Mouse (Mus musculus): ENCODE results near the gene Anxa11.
"Not testable (repeated sequence)": the region's sequence is repeated elsewhere in the genome, so short reads cannot be mapped to it uniquely, and the experiment has no call there.

Anxa11 gene

DNA sequence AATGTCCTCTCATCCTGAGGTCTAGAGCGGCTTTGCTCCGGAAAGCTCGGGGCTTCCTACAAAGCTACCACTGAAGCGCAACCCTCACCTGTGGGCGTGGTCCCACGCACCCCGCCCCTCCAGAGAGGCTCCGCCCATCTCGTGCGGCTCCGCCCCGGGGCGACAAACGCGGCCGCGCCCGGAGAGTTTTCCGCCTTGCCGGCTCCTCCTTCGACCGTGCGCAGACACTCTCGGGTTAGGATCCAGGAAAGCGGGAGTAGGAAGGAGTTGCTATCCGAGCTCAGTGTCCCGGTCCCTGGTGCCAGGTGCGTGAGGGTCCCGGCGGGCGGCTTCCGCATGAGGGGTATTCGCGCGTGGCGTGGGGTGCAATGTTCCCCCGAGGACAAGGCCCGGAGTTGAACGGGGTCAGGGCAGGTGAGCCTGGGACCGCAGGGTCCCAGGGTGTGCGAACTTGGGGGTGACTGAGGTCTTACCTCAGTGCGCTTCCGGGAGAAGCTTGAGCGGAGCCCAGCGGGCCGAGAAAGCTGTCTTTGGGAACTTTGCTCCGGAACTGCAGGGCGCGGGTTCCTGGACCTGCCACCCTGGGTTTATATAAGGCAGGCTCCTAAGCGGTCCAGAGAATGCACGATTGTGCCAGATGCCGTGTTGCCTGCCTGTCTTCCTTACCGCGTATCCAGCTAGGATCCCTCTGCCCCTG is at the start of gene Anxa11:
Gene Anxa11, plus strand, starts transcription at position 166 of the 697 bp plus-strand sequence.
- peak; percentile 90 for DNase-seq (ENCODE audit: low read depth, low spot score)

DNA sequence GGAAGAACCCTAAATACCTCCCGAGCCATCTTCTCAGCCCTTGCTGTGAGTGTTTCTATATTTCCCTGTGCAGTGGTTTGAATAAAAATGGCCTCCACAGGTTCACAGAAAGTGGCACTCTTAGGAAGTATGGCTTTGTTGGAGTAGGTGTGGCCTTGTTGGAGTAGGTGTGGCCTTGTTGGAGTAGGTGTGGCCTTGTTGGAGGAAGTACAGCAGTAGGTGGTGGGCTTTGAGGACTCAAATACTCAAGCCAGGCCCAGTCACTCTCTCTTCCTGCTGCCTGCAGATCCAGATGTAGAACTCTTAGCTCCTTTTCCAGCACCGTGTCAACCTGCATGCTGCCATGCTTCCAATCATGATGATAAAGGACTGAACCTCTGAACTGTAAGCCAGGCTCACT is 47.6 kb upstream of the Anxa11 start:
- DNase-seq (ENCODE audit: low read depth, low spot score), result no peak

- DNase-seq (ENCODE audit: low read depth, low spot score), result no peak
Observed at GRCm38 (mm10) chr14:25795067-25795466, 46.9 kb upstream of the Anxa11 start.

DNA sequence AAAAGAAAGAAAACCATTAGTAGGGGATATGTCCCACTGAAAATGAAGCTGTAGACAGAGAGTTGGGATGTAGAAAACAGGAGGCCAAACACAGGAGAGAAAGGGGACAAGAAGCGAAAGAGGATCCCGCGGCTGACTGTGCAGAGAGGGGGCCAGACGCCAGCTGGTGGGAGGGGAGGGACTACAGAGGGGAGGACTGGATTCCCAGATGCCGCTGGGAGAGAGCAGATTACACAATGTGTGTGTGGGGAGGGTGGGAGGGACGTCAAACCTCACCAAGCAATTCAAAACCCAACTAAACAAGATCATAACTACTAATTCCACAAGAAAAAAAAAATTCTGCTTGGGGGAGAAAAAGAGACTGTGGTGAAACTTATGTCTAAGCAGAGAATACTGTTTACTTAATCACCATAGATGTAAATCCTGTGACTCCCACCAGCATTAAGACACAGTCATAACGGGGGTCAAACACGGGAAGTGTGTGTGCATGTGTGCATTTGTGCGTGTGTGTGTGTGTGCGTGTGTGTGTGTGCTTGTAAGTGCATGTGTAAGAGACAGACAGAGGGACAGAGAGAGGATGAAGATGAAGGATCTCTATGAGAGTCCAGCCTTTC is 46.3 kb upstream of the Anxa11 start:
- DNase-seq (ENCODE audit: low read depth, low spot score), result no peak

DNA sequence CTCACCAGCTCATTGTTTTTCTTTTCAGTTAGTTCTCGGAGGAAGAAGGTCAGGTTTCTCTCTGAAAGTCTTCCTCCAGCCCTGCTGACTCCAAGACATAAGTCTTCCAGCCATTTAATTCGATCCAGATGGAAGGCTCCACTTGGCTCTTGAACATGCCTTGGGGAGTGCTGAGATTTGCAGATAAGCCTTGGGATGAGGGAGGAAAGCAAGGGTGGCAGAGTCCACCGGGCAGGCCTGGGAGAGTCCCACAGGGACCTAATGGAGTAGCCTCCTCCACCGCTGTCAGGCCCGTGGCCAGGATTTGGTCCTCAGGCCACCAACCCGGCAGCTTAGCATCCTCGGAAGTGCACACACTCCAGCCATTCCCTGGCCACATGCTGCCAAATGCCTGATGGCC is 45.3 kb upstream of the Anxa11 start:
- no peak for DNase-seq (ENCODE audit: low read depth, low spot score)

- peak; percentile 66 for DNase-seq (ENCODE audit: low read depth, low spot score)
Observed at GRCm38 (mm10) chr14:25800166-25800960, 41.6 kb upstream of the Anxa11 start.

DNA sequence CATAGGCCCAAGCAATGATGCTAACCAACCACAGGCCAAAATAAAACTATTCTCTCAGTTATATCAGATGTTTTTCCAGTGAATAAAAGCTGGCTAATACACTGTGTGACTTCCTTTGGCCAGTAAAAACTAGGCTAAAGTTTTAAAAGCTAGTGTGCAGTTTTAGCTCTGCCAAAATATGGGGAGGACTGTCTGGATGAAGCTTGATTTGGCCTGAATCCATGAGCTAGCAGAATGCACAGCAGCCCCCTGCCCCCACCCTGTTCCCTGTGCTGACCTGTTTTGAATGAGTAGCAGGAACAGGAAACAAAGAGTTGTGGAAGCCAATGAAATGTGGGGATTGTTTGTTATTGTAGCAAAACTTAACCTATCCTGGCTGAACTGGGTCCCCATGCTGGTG is 39.4 kb upstream of the Anxa11 start:
- no peak for DNase-seq (ENCODE audit: low read depth, low spot score)

DNA sequence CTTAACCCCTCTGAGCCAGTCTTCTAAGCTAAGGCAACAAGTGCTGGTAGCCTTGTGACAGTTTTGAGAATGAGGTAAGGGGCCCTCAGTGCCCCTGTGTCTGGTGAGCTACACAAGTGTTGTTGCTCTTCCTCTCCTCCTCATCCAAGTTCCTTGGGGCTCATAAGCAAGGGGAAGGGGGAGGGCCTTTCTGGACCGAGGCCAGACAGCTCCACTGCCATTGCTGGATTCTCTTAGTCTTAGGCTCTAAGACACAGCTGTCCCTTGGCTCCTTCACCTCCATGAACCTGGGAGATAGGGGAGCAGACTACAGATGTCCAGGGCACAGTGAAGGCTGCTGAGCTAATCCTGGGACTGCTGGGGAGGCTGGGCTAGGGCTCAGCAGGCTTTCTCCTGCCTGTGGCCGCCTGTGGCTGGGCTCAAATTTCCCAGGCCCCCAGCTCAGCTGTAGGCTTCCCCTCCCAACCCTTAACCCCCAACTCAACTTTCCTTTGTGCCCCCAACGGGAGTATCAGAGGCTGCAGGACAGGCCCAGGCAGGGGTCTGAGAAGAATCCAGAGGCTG is 38.6 kb upstream of the Anxa11 start:
- no peak for DNase-seq (ENCODE audit: low read depth, low spot score)

DNA sequence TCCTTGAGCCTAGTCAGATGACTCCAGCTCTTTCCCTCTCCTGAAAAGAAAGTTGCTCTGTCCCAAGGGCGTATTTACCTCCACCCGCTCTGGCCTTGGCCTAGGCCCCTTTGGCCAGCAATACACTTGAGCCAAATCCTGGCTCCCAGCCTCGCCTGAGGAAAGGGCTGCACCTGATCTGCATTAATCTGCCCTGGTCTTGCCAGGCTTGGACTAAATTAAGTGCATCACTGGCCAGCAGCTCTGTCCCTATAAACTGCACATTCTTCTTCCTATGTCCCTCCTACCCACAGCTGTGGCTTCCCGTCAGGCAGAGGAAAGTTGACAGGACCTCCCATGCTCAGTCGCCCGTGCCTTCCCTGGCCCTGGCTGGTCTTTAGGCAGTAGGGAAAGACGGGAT is 36.1 kb upstream of the Anxa11 start:
- no peak for DNase-seq (ENCODE audit: low read depth, low spot score)

- no peak for DNase-seq (ENCODE audit: low read depth, low spot score)
Observed at GRCm38 (mm10) chr14:25806561-25806960, 35.4 kb upstream of the Anxa11 start.

GRCm38 (mm10) chr14:25811026-25811425 is 30.9 kb upstream of the Anxa11 start:
- DNase-seq (ENCODE audit: low read depth, low spot score), result not testable (repeated sequence)

DNA sequence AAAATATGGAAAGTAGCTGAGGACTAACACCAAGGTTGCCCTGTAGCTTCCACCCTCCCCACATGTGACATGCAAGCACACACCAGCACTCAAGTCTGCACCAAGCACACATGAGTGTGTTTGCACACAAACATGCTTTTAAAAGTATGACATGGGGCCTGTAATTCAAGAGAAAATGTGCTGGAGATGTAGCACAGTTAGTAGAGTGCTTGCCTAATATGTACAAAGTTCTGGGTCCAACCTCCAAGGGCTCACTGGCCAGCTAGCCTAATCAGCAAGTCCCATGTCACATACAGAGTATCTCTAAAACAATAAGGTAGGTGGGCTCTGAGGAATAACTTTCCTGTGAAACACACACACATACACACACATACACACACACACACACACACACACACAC is 27.8 kb upstream of the Anxa11 start:
- no peak for DNase-seq (ENCODE audit: low read depth, low spot score)

DNA sequence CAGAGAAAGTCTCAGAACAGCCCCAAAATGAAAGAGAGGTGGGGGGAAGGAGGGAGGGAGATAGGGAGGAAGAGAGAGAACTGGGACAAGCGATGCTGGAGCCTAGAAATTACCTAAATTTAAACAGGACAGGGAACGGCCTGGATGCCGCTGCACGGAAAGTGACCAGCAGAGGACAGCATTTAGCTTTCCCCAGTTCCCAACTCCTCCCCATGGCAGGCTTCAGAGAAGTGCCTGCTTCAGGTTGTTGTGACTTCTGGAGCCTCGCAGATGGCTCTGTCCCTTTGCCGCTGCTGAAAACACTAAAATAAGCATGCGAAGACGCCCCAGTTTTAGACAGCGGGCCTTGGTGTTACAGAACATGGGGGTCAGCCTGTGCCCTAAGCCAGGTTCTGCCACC is 25.5 kb upstream of the Anxa11 start:
- DNase-seq (ENCODE audit: low read depth, low spot score), result peak; percentile 51

DNA sequence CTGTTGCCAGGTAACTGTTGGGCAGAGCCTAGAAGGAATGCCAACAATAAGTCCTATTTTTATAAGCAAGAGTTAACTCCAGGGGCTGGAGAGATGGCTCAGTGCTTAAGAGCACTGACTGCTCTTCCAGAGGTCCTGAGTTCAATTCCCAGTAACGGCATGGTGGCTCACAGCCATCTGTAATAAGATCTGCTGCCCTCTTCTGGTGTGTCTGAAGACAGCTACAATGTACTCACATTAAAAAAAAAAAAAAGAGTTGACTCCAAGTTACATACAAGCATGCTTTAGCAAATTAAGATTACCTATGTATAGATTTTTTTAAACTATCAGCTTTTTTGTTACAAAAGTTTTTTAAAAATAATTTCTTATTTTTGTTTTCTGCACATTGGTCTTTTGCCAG is 19.4 kb upstream of the Anxa11 start:
- DNase-seq (ENCODE audit: low read depth, low spot score), result no peak

- DNase-seq (ENCODE audit: low read depth, low spot score), result no peak
Observed at GRCm38 (mm10) chr14:25824995-25825394, 17.0 kb upstream of the Anxa11 start.

DNA sequence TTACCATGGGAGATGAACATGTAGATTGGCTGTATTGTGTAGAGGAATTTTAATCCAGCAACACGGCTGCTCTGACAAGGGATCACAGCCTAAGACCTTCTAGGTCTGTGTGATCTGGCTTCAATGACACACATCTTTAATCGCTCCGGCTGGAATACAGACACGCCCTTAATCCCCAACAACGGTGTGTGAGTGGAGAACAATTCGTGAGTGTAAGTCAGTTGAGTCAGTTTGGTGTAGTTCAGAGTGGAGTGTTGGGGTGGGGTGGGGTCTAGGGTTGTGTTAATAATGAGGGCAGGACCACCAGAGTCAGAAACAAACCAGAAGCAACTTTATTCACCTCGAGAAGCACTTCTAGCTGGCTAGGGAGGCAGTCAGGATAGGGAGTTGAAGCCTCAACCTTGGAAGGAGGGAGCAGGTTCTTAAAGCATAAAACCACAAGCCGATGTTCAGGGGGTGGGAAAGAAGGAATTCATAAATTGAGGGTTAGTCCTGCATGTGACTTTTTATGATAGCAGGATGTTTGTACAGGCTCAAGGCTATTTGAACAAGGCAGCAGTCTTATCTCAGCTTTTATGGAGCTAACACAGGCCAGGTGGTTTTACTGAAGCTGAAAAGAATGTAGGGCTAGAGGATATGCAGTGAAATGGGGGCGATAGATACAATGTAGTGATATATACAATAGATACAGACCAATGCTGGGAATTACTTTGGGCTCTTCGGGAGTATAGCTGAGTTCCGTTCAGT is 15.9 kb upstream of the Anxa11 start:
- no peak for DNase-seq (ENCODE audit: low read depth, low spot score)

- DNase-seq (ENCODE audit: low read depth, low spot score), result no peak
Observed at GRCm38 (mm10) chr14:25826866-25827265, 15.1 kb upstream of the Anxa11 start.

- no peak for DNase-seq (ENCODE audit: low read depth, low spot score)
Observed at GRCm38 (mm10) chr14:25831332-25831731, 10.6 kb upstream of the Anxa11 start.

DNA sequence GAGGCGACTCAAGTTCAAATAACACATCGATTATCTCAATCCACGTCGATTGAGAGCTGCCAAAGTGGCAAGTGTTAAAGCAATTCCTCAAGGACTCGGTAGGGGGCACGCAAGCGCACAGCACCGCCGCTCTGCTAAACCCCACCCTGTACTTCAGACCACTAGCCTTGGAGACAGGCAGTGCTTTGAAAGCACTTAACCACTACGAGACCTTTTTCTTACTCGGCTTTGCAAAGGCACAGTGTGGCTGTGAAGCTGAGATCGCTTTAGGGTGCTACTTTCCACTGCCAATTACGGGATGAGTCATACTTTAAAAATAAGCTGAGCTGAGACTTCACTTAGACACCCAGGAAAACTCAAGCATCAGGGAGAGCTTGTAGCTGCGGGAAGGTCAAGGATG is 9.7 kb upstream of the Anxa11 start:
- DNase-seq (ENCODE audit: low read depth, low spot score), result peak; percentile 72

DNA sequence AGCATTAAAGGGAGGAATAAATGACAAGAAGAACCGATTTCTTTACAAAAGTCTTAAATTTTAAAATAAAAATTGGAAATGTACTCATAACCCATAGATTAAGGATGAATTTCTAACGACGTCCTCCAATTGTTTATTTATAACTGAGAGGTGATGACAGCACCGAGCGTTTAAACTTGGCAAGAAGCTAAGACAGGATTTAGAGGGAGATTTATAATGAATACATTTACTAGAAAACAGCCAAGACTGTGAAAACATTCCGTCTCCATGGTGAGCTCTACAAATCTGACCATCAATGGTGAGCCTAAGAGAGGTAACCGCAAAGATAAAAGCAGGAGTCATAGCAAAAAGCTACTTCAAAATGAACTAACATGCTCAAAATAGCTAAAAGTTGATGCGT is 3.5 kb upstream of the Anxa11 start:
- DNase-seq (ENCODE audit: low read depth, low spot score), result no peak

- peak; percentile 31 for DNase-seq (ENCODE audit: low read depth, low spot score)
Observed at GRCm38 (mm10) chr14:25839791-25840190, 2.2 kb upstream of the Anxa11 start.

DNA sequence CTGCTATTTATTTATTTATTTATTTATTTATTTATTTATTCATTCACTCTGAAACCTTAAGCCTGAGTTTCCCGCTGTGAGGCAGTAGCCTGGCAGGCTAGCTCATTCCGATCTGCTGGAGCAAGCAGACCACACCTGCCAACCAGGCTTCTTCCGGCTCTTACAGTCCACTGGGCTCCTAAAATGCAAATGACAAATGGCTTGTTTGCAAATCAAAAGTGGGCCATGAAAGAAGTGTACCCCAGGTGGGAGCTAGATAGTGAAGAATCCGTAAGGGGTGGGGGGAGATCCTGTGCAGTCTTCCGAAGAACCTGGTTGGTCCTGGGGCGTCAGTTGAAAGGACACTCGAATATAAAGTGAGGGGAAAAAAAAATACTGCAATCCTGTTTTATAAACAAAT is 995 bp upstream of the Anxa11 start:
- no peak for DNase-seq (ENCODE audit: low read depth, low spot score)
